Mouse (Mus musculus): ENCODE results near the gene Igf1r. TPM values are rescaled to one million over a fixed set of nuclear protein-coding genes. Genes with fewer than 3 reads are reported as not detected.
A peak's percentile ranks its signal among the peaks of the same experiment; 100 is the strongest.

Igf1r gene
- polyA plus RNA-seq, 1 experiment from 2014 or later, result 15.9 TPM

DNA sequence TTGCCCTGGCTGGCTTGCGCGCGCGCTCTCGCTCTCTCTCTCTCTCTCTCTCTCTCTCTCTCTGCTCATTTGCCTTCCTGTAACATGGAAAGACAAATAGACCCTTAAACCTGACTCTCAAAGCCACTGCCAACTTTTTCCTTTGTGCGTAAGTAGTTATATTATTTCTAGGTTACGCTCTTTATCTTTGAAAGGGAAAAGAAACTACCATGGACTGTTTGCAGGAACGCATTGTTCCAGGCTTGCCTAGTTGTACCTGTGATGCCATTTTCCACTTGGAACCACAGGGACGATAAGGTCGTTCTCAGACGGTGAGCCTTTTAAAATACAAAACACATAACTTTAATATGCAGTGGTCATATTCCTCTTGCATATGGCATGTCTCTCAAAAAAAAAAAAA lies 122.1 kb downstream of the Igf1r start:
- DNase-seq (ENCODE audit: low spot score), result no peak
- peak overlapping the region; percentile 26; the same call in 1 of the 2 replicates for H3K27ac ChIP-seq (ENCODE audit: low read length)
- H3K9ac ChIP-seq (replicated peaks; ENCODE audit: low read depth), result no peak overlapping the region

GRCm38 (mm10) chr7:68075401-68075800 lies 122.8 kb downstream of the Igf1r start:
- Histone ChIP-seq H3K9me3 (ENCODE audit: low read length) (no peaks in the 10 kb centered on the region), H3K4me1 (ENCODE audit: insufficient read depth, low read depth, low read length) (peaks cover 14% of the 10 kb centered on the region; the same call in 1 of the 2 replicates), H3K4me3 (ENCODE audit: low read depth, low read length) (no peak overlapping the region), H3K36me3 (ENCODE audit: insufficient read depth, low read length) (no peaks in the 10 kb centered on the region; the same call in 1 of the 2 replicates), H3K27me3 (replicated peaks; ENCODE audit: insufficient read depth, low read length) (no peaks in the 10 kb centered on the region), H3K9ac (replicated peaks; ENCODE audit: low read depth) (no peak overlapping the region), H3K27ac (ENCODE audit: low read length) (no peak overlapping the region), H3K4me2 (replicated peaks; ENCODE audit: low read depth, low read length) (no peak overlapping the region)
- 69% methylated on average over 3 of the region's 3 CpGs for WGBS
- TF ChIP-seq EP300 (IDR thresholded peaks at IDR 0.05), result no peak
- DNase-seq (ENCODE audit: low spot score) (no peak), ATAC-seq (no peak)

More for the DNA sequence above, 122.1 kb downstream of the Igf1r start:
- no peaks in the 10 kb centered on the region; the same call in 1 of the 2 replicates for H3K36me3 ChIP-seq (ENCODE audit: insufficient read depth, low read length)
- 49% methylated on average over 11 of the region's 11 CpGs for WGBS
- H3K4me2 ChIP-seq (replicated peaks; ENCODE audit: low read depth, low read length), result 0 out of 2 replicates have a peak overlapping the region, but pooled peaks have one; percentile 14
- no peak overlapping the region for H3K4me3 ChIP-seq (ENCODE audit: low read depth, low read length)
- H3K4me1 ChIP-seq (ENCODE audit: insufficient read depth, low read depth, low read length), result peaks cover 14% of the 10 kb centered on the region; the same call in 1 of the 2 replicates
- peak; percentile 28; the same call in 1 of the 2 replicates for ATAC-seq
- TF ChIP-seq EP300 (IDR thresholded peaks at IDR 0.05) (peak; percentile 82), CTCF (IDR thresholded peaks at IDR 0.05) (no peak)
- no peaks in the 10 kb centered on the region for H3K9me3 ChIP-seq (ENCODE audit: low read length)
- H3K27me3 ChIP-seq (replicated peaks; ENCODE audit: insufficient read depth, low read length), result no peaks in the 10 kb centered on the region

DNA sequence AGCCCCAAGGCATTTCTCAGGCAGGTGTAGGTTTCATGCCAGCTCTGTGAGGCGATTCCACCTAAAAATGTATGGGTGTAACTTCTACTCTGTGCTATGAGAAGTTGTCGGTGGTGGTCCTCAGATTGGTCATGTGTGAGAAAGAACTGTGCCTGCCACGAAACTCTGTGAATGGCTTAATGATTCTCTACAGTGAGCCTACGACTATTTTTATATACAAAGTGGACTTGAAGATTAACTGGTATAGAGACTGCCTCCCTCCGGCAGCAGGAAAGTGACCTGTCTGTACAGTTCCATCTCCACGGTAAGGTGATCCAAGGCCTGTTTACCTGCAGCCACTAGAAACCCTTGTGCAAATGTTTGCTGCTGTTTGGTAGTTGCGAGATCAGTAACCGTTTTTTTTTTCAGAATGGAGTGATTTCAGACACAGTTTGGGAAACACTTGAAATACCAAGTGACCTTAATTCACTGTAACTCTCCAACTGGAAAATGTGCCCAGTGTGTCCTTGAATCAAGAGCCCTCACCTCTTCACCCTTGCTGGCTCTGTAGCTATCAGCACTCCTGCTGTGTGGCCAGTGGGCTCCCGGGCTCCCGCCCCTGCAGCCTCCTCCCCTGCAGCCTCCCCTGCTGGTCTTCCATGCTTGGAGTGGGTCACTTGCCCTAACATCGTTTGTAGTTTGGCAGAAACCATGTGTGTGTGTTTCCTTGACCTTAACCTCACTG lies 127.7 kb downstream of the Igf1r start:
- Histone ChIP-seq H3K9me3 (ENCODE audit: low read length) (no peaks in the 10 kb centered on the region), H3K4me1 (ENCODE audit: insufficient read depth, low read depth, low read length) (peaks cover 24% of the 10 kb centered on the region), H3K4me2 (replicated peaks; ENCODE audit: low read depth, low read length) (no peak overlapping the region), H3K36me3 (ENCODE audit: insufficient read depth, low read length) (no peaks in the 10 kb centered on the region; the same call in 1 of the 2 replicates), H3K27ac (ENCODE audit: low read length) (0 out of 2 replicates have a peak overlapping the region, but pooled peaks have one; percentile 16), H3K27me3 (replicated peaks; ENCODE audit: insufficient read depth, low read length) (no peaks in the 10 kb centered on the region), H3K4me3 (ENCODE audit: low read depth, low read length) (no peak overlapping the region), H3K9ac (replicated peaks; ENCODE audit: low read depth) (no peak overlapping the region)
- 38% methylated on average over 11 of the region's 11 CpGs for WGBS
- DNase-seq (ENCODE audit: low spot score) (peak; percentile 85), ATAC-seq (peak; percentile 83)
- TF ChIP-seq EP300 (IDR thresholded peaks at IDR 0.05) (peak; percentile 87), CTCF (IDR thresholded peaks at IDR 0.05) (peak; percentile 52)

GRCm38 (mm10) chr7:68085338-68085737 lies 132.7 kb downstream of the Igf1r start:
- TF ChIP-seq EP300 (IDR thresholded peaks at IDR 0.05) (no peak), CTCF (IDR thresholded peaks at IDR 0.05) (no peak)
- no peak overlapping the region for H3K4me3 ChIP-seq (ENCODE audit: low read depth, low read length)
- H3K4me1 ChIP-seq (ENCODE audit: insufficient read depth, low read depth, low read length), result peaks cover 38% of the 10 kb centered on the region
- no peaks in the 10 kb centered on the region for H3K27me3 ChIP-seq (replicated peaks; ENCODE audit: insufficient read depth, low read length)
- H3K27ac ChIP-seq (ENCODE audit: low read length), result 0 out of 2 replicates have a peak overlapping the region, but pooled peaks have one; percentile 38
- DNase-seq (ENCODE audit: low spot score), result peak; percentile 88
- WGBS, result 5% methylated on average over 12 of the region's 12 CpGs
- H3K9me3 ChIP-seq (ENCODE audit: low read length), result no peaks in the 10 kb centered on the region
- no peak overlapping the region for H3K9ac ChIP-seq (replicated peaks; ENCODE audit: low read depth)
- peak overlapping the region; percentile 34 for H3K4me2 ChIP-seq (replicated peaks; ENCODE audit: low read depth, low read length)
- H3K36me3 ChIP-seq (ENCODE audit: insufficient read depth, low read length), result no peaks in the 10 kb centered on the region
- peak; percentile 80 for ATAC-seq

- Histone ChIP-seq H3K36me3 (ENCODE audit: insufficient read depth, low read length) (no peaks in the 10 kb centered on the region), H3K4me1 (ENCODE audit: insufficient read depth, low read depth, low read length) (peaks cover 34% of the 10 kb centered on the region), H3K27me3 (replicated peaks; ENCODE audit: insufficient read depth, low read length) (no peaks in the 10 kb centered on the region), H3K9ac (replicated peaks; ENCODE audit: low read depth) (no peak overlapping the region), H3K4me2 (replicated peaks; ENCODE audit: low read depth, low read length) (peak overlapping the region; percentile 34; the same call in 1 of the 2 replicates), H3K27ac (ENCODE audit: low read length) (peak overlapping the region; percentile 62; the same call in 1 of the 2 replicates), H3K4me3 (ENCODE audit: low read depth, low read length) (no peak overlapping the region), H3K9me3 (ENCODE audit: low read length) (no peaks in the 10 kb centered on the region)
- peak; percentile 56 for DNase-seq (ENCODE audit: low spot score)
- 31% methylated on average over 4 of the region's 4 CpGs for WGBS
- TF ChIP-seq EP300 (IDR thresholded peaks at IDR 0.05), result no peak; the same call in 1 of the 2 replicates
- no peak for TF ChIP-seq CTCF (IDR thresholded peaks at IDR 0.05)
- ATAC-seq, result peak; percentile 62
Observed at GRCm38 (mm10) chr7:68085870-68086341, 133.3 kb downstream of the Igf1r start.

DNA sequence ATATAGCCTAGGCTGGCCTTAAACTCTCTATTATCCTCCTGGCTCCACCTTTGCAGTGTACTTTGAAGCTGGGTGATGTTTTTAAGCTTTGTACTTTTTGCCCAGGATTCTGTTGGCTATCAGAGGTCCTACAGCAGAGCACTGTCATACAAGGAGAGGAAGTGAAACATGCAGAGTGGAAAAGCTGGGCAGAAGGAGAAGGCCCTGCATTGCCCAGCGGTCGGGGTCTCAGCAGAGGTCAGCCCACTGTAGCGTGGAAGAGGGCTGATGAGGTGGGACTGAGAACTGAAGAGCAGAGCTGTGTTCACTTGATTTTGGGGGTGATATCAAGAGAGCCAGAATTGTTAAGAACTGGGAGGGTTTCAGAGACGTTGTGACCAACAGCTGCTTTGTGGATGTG lies 134.9 kb downstream of the Igf1r start:
- H3K27ac ChIP-seq (ENCODE audit: low read length), result no peak overlapping the region
- H3K4me2 ChIP-seq (replicated peaks; ENCODE audit: low read depth, low read length), result no peak overlapping the region
- 60% methylated on average over 4 of the region's 4 CpGs for WGBS
- peaks cover 34% of the 10 kb centered on the region for H3K4me1 ChIP-seq (ENCODE audit: insufficient read depth, low read depth, low read length)
- H3K36me3 ChIP-seq (ENCODE audit: insufficient read depth, low read length), result no peaks in the 10 kb centered on the region
- no peak for DNase-seq (ENCODE audit: low spot score)
- H3K4me3 ChIP-seq (ENCODE audit: low read depth, low read length), result no peak overlapping the region
- no peak overlapping the region for H3K9ac ChIP-seq (replicated peaks; ENCODE audit: low read depth)
- no peaks in the 10 kb centered on the region for H3K27me3 ChIP-seq (replicated peaks; ENCODE audit: insufficient read depth, low read length)
- H3K9me3 ChIP-seq (ENCODE audit: low read length), result no peaks in the 10 kb centered on the region
- ATAC-seq, result no peak
- TF ChIP-seq EP300 (IDR thresholded peaks at IDR 0.05) (no peak), CTCF (IDR thresholded peaks at IDR 0.05) (no peak)
